Mouse (Mus musculus) small intestine, adult 2 months (tissue): ENCODE data around the gene Mitd1.

Source experiments
- CTCF ChIP-seq: fragments of 200-500 bp; IDR thresholded peaks from 2 replicates; pipeline ENCODE4 v1.5.1; 2012; ENCODE audit warnings: low read depth, mild to moderate bottlenecking, control low read depth, inconsistent platforms, low read length, moderate library complexity, mixed read lengths; ENCODE audit not compliant: insufficient replicate concordance, insufficient read length; ENCODE audit errors: extremely low read depth
- POLR2A ChIP-seq: fragments of 200-500 bp; IDR thresholded peaks from 2 replicates; pipeline ENCODE4 v1.6.1; 2012; ENCODE audit warnings: low read depth, mild to moderate bottlenecking, control low read depth, inconsistent platforms, low read length, moderate library complexity

- no peak for TF ChIP-seq CTCF
- no peak for TF ChIP-seq POLR2A
These were observed 22.5 kb upstream of the Mitd1 start for GRCm38 (mm10) chr1:37912751-37913150.
